ENCODE assay signal across 17 mouse cellular contexts in the genomic region with DNA sequence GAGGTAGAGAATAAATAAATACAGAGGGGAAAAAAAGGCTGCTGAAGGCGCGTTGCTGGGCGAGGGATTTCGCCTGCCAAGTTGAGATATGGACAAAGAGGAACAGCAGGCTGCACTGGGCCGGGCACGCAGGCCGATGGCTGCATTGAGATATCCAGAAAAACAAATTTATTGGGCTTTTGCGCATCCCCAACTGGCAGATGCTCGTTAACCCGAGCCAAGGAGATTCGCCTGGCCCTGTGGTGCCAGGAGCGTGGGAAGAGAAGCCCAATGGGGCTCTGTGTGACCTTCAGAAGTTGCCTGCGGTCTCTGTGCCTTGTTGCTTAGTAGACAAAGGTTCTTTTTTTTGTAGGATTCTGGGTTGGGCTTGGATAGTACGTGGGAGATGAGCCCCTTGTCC. TPM values are rescaled to one million over a fixed set of nuclear protein-coding genes. Genes with fewer than 3 reads are reported as not detected.
A peak's percentile ranks its signal among the peaks of the same experiment; 100 is the strongest.
DNase-seq lines count a peak whose midpoint lies in the region; ATAC-seq and TF ChIP-seq lines count a peak whose summit lies in the region.
"Had no signal": no experiment of that assay in that cellular context is flagged by ENCODE, and none has a peak within 500 bp of the region (broad histone marks: within the 10 kb centered on the region; RNA-seq: fewer than 3 reads in every experiment).

No protein-coding gene starts in this region.

- no peaks in the 10 kb centered on the region for H3K9me3 ChIP-seq in liver, embryonic 11.5 days (ENCODE audit: control insufficient read depth, low read length)
- H3K9me3 ChIP-seq: embryonic facial prominence, embryonic 12.5 days; limb, embryonic 15.5 days had no signal

- peak; percentile 52; the same call in 1 of the 2 replicates for ATAC-seq in cerebellum, adult (ENCODE audit: insufficient number of reproducible peaks, low FRiP score, low TSS enrichment)
- ATAC-seq in liver, embryonic 11.5 days (replicated peaks; ENCODE audit: low FRiP score), result no peak
- ATAC-seq in megakaryocyte progenitor cell, adult 5-6 weeks (replicated peaks; ENCODE audit: poor library complexity), result 0 out of 2 replicates have a peak, but pooled peaks have one; percentile 20
- ATAC-seq: activated CD4-positive, CD25-positive, alpha-beta regulatory T cell, adult 4 months had no signal

- TF ChIP-seq POLR2A in olfactory bulb, adult 2 months (IDR thresholded peaks at IDR 0.05; ENCODE audit: insufficient read depth, low read depth, low read length), result 0 out of 2 replicates have a peak, but pooled peaks have one; percentile 15

- H3K36me3 ChIP-seq in liver, embryonic 11.5 days (ENCODE audit: control insufficient read depth, insufficient read depth, low read length), result no peaks in the 10 kb centered on the region
- H3K36me3 ChIP-seq: embryonic facial prominence, embryonic 12.5 days; limb, embryonic 15.5 days had no signal

- no peak overlapping the region for H3K4me2 ChIP-seq in liver, embryonic 11.5 days
- H3K4me2 ChIP-seq: embryonic facial prominence, embryonic 12.5 days; limb, embryonic 15.5 days had no signal

- no peak overlapping the region for H3K4me3 ChIP-seq in liver, embryonic 11.5 days (ENCODE audit: low read depth, low read length)
- H3K4me3 ChIP-seq in olfactory bulb, adult 2 months (ENCODE audit: insufficient read depth, low read depth, low read length), result no peak overlapping the region
- H3K4me3 ChIP-seq: embryonic facial prominence, embryonic 12.5 days; limb, embryonic 15.5 days had no signal

- DNase-seq in cerebellum, adult 11 months, result no peak
- peak; percentile 30 for DNase-seq in liver, embryonic 11.5 days (ENCODE audit: low spot score)
- no peak for DNase-seq in liver
- DNase-seq in gastrocnemius, postnatal 4 days (ENCODE audit: low spot score in 2 of 2), result no peak
- no peak for DNase-seq in spleen, adult 18-20 months
- DNase-seq: kidney, adult 8-10 months; lung, postnatal 36 days; right cerebral cortex, postnatal 4 days had no signal

- no peak overlapping the region for H3K9ac ChIP-seq in liver, embryonic 11.5 days (ENCODE audit: low read depth, low read length)
- H3K9ac ChIP-seq: embryonic facial prominence, embryonic 12.5 days; limb, embryonic 15.5 days had no signal

- H3K27ac ChIP-seq in liver, embryonic 11.5 days (ENCODE audit: low read depth, low read length), result no peak overlapping the region
- H3K27ac ChIP-seq in olfactory bulb, adult 2 months (ENCODE audit: insufficient read depth, low read depth, low read length), result peak overlapping the region; percentile 50
- H3K27ac ChIP-seq: embryonic facial prominence, embryonic 12.5 days; limb, embryonic 15.5 days had no signal

- TF ChIP-seq CTCF in olfactory bulb, adult 2 months (IDR thresholded peaks at IDR 0.05; ENCODE audit: insufficient read depth, low read depth, low read length), result no peak

- H3K27me3 ChIP-seq in liver, embryonic 11.5 days (replicated peaks; ENCODE audit: control insufficient read depth, insufficient read depth, low read length), result no peaks in the 10 kb centered on the region; the same call in none of the 2 replicates
- H3K27me3 ChIP-seq: embryonic facial prominence, embryonic 12.5 days; limb, embryonic 15.5 days had no signal

- 66% methylated on average over 14 of the region's 14 CpGs for WGBS in liver, embryonic 11.5 days
- WGBS in olfactory bulb, adult 2 months, result 47% methylated on average over 14 of the region's 14 CpGs

- no peaks in the 10 kb centered on the region for H3K4me1 ChIP-seq in liver, embryonic 11.5 days (replicated peaks; ENCODE audit: control insufficient read depth, insufficient read depth, low read length)
- H3K4me1 ChIP-seq in olfactory bulb, adult 2 months (ENCODE audit: control insufficient read depth, insufficient read depth, low read length), result peaks cover 23% of the 10 kb centered on the region
- H3K4me1 ChIP-seq: embryonic facial prominence, embryonic 12.5 days; limb, embryonic 15.5 days had no signal

RNA-seq across cellular contexts. Expression of a gene that starts 18.0 kb away (rescaled TPM):
- 0.44 and 0.70 TPM in 2 replicates for polyA plus RNA-seq in liver, embryonic 11.5 days (2014; fragmentation: Nextera tagmentation; extraction: Ambion mirVana)
- total RNA-seq in megakaryocyte progenitor cell, adult 5-6 weeks (2015), result 0.25 and 1.6 TPM in 2 replicates
- total RNA-seq in megakaryocyte progenitor cell, adult 5-6 weeks (2017), result 0.10 TPM in 1 of 2 replicates, not detected in the other
- polyA plus RNA-seq in olfactory bulb, adult 2 months (2012; ENCODE audit: insufficient read depth, insufficient read length, low replicate concordance, missing spikeins), result not detected in 2 replicates
- total RNA-seq in gastrocnemius, postnatal 4 days (2021), result 1 to 10 TPM in 1 of 2 experiments, under 1 TPM in 1; 0.83 to 1.4 TPM

RNA-seq across cellular contexts. Expression of a gene that starts 24.0 kb away (rescaled TPM):
- not detected in 2 replicates for polyA plus RNA-seq in liver, embryonic 11.5 days (2014; fragmentation: Nextera tagmentation; extraction: Ambion mirVana)
- total RNA-seq in megakaryocyte progenitor cell, adult 5-6 weeks (2015), result not detected in 2 replicates
- total RNA-seq in megakaryocyte progenitor cell, adult 5-6 weeks (2017), result not detected in 2 replicates
- polyA plus RNA-seq in olfactory bulb, adult 2 months (2012; ENCODE audit: insufficient read depth, insufficient read length, low replicate concordance, missing spikeins), result not detected in 2 replicates
- total RNA-seq in gastrocnemius, postnatal 4 days (2021), result not detected
- total RNA-seq: layer of hippocampus, postnatal 10 days; neutrophil, adult 5-6 weeks had no signal
- polyA plus RNA-seq: activated CD4-positive, CD25-positive, alpha-beta regulatory T cell, adult 4 months; embryonic facial prominence, embryonic 12.5 days; heart, embryonic 14.5 days; limb, embryonic 15.5 days had no signal

RNA-seq across cellular contexts. Expression of a gene that starts 48.2 kb away (rescaled TPM):
- 64.5 and 75.5 TPM in 2 replicates for polyA plus RNA-seq in liver, embryonic 11.5 days (2014; fragmentation: Nextera tagmentation; extraction: Ambion mirVana)
- 56.2 and 63.8 TPM in 2 replicates for total RNA-seq in megakaryocyte progenitor cell, adult 5-6 weeks (2015)
- total RNA-seq in megakaryocyte progenitor cell, adult 5-6 weeks (2017), result 70.3 and 120 TPM in 2 replicates
- 339 TPM in 1 of 2 replicates, not detected in the other for polyA plus RNA-seq in olfactory bulb, adult 2 months (2012; ENCODE audit: insufficient read depth, insufficient read length, low replicate concordance, missing spikeins)
- 10 to 100 TPM; 56.4 to 78.9 TPM for total RNA-seq in gastrocnemius, postnatal 4 days (2021)

RNA-seq across cellular contexts. Expression of a gene that starts 48.4 kb away (rescaled TPM):
- 93.1 and 96.5 TPM in 2 replicates for polyA plus RNA-seq in liver, embryonic 11.5 days (2014; fragmentation: Nextera tagmentation; extraction: Ambion mirVana)
- total RNA-seq in megakaryocyte progenitor cell, adult 5-6 weeks (2015), result 58.8 and 59.6 TPM in 2 replicates
- 79.6 and 88.1 TPM in 2 replicates for total RNA-seq in megakaryocyte progenitor cell, adult 5-6 weeks (2017)
- polyA plus RNA-seq in olfactory bulb, adult 2 months (2012; ENCODE audit: insufficient read depth, insufficient read length, low replicate concordance, missing spikeins), result 696 TPM in 1 of 2 replicates, not detected in the other
- 100 to 1,000 TPM in 1 of 2 experiments, 10 to 100 TPM in 1; 96.9 to 117 TPM for total RNA-seq in gastrocnemius, postnatal 4 days (2021)

RNA-seq across cellular contexts. Expression of a gene that starts 59.9 kb away (rescaled TPM):
- 33.4 and 39.8 TPM in 2 replicates for polyA plus RNA-seq in liver, embryonic 11.5 days (2014; fragmentation: Nextera tagmentation; extraction: Ambion mirVana)
- 35.9 and 39.7 TPM in 2 replicates for total RNA-seq in megakaryocyte progenitor cell, adult 5-6 weeks (2015)
- total RNA-seq in megakaryocyte progenitor cell, adult 5-6 weeks (2017), result 35.3 and 38.5 TPM in 2 replicates
- 198 and 241 TPM in 2 replicates for polyA plus RNA-seq in olfactory bulb, adult 2 months (2012; ENCODE audit: insufficient read depth, insufficient read length, low replicate concordance, missing spikeins)
- 100 to 1,000 TPM; 115 TPM for total RNA-seq in gastrocnemius, postnatal 4 days (2021)
